Mouse (Mus musculus): ENCODE data around the gene Fxyd1. TPM values are rescaled to one million over a fixed set of nuclear protein-coding genes. Genes with fewer than 3 reads are reported as not detected.

Gene Fxyd1
- total RNA-seq, 2 experiments from 2014 or later, result 944 to 1,010 TPM

DNA sequence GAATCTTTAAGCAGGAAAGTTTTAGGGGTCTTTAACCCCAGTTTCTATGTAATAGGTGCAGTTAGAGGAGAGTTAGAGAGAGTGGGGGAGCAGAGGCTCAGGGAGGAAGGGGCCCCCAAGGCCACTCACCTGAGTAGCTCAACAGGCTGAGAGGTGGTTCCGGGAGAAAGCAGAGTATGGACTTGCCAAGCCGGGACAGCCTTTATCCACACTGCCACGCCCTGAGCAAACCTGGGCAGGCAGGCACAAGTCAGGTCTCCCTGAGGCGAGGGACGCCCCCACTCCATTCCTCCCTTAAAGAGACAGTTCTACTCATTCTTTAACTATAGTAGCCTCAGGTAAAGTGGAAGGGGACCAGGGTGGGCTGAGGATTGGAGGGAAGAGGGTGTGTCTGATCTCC lies 19.5 kb upstream of the Fxyd1 start, which contains the start of gene Fxyd3:
Fxyd3 (minus strand) TSS at position 213 of the 400 bp plus-strand sequence.
- DNase-seq, result no peak
- no peak within 1 kb of the TSS for H3K4me3 ChIP-seq
- peak within 1 kb of the TSS; percentile 57 for H3K27ac ChIP-seq
- intact Hi-C loops (cut with DNase I), result no loop called here
- no peak for TF ChIP-seq CTCF (IDR thresholded peaks at IDR 0.05)

DNA sequence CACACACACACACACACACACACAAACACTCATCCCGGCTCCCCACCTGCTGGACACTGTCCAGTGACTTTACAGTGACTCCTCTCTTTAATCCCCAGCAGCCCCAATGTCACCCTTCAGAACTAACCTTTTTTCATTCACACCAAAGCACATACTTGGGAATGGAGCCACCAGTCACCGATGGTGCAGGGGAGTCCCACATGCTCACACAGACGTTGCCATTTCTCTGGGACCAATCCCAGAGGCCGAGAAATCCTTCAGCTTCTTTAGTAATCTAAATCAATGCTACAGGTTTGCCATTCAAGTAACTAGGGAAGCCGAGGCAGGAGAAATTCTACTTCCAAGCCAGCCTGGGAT lies 17.7 kb upstream of the Fxyd1 start:
- intact Hi-C loops (cut with DNase I), result no loop called here
- Histone ChIP-seq H3K27ac (no peak overlapping the region), H3K4me3 (no peak overlapping the region)
- no peak for DNase-seq
- TF ChIP-seq CTCF (IDR thresholded peaks at IDR 0.05), result no peak

GRCm38 (mm10) chr7:31074061-31074712 lies 17.2 kb upstream of the Fxyd1 start:
- intact Hi-C loops (cut with DNase I), result no loop called here
- Histone ChIP-seq H3K27ac (peak overlapping the region; percentile 51), H3K4me3 (no peak overlapping the region)
- peak; percentile 49 for DNase-seq
- TF ChIP-seq CTCF (IDR thresholded peaks at IDR 0.05), result no peak

DNA sequence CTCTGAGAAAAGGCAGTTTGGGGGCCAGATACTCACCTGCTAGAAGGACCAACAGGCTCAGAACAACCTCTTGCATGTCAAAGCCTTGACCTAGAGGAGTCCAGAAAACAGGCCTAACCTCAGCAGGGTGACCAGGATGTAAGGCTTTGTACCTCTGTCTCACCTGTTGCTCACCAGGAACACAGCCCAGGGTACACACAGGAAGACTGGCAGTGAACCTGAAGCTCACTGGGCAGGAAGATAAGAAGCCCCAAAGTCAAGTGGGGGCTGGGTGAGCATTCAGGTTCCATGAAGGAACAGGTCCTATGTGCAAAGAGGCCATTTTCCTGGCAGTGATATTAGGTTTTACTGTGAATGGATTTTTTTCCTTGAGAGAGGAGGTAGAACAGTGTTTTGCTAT lies 16.5 kb upstream of the Fxyd1 start:
- Histone ChIP-seq H3K4me3 (no peak overlapping the region), H3K27ac (peak overlapping the region; percentile 38; the same call in 1 of the 2 replicates)
- DNase-seq, result no peak
- TF ChIP-seq CTCF (IDR thresholded peaks at IDR 0.05), result no peak
- intact Hi-C loops (cut with DNase I), result no loop called here

GRCm38 (mm10) chr7:31072326-31072725 lies 15.3 kb upstream of the Fxyd1 start:
- TF ChIP-seq CTCF (IDR thresholded peaks at IDR 0.05), result no peak
- intact Hi-C loops (cut with DNase I), result no loop called here
- no peak for DNase-seq
- H3K27ac ChIP-seq, result no peak overlapping the region; the same call in 1 of the 2 replicates
- H3K4me3 ChIP-seq, result no peak overlapping the region

GRCm38 (mm10) chr7:31070324-31070723 lies 13.3 kb upstream of the Fxyd1 start:
- TF ChIP-seq CTCF (IDR thresholded peaks at IDR 0.05), result no peak
- intact Hi-C loops (cut with DNase I), result no loop called here
- no peak overlapping the region for H3K27ac ChIP-seq

DNA sequence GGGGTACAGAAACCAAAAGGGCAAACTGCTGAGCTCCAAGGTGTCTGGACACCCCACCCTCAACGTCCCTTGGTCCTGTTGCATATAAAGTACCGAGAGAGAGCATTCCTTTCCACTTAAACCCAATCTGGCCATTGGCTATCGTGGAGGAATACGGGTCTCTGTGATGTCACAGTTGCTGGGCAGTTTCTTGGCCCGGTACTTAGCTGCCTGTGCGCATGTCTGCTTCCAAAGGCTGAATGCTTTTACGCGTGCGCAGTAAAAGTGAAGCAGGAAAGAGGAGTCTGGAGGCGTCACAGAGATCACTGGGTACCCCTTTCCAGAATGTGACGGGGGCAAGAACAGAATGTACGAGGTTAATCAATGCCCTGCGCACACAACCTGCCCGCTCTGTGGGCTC lies 12.5 kb upstream of the Fxyd1 start:
- no peak for DNase-seq
- H3K27ac ChIP-seq, result no peak overlapping the region
- intact Hi-C loops (cut with DNase I), result no loop called here
- TF ChIP-seq CTCF (IDR thresholded peaks at IDR 0.05), result no peak
- H3K4me3 ChIP-seq, result no peak overlapping the region

More at GRCm38 (mm10) chr7:31070324-31070723, 13.3 kb upstream of the Fxyd1 start:
- H3K4me3 ChIP-seq, result no peak overlapping the region
- no peak for DNase-seq

DNA sequence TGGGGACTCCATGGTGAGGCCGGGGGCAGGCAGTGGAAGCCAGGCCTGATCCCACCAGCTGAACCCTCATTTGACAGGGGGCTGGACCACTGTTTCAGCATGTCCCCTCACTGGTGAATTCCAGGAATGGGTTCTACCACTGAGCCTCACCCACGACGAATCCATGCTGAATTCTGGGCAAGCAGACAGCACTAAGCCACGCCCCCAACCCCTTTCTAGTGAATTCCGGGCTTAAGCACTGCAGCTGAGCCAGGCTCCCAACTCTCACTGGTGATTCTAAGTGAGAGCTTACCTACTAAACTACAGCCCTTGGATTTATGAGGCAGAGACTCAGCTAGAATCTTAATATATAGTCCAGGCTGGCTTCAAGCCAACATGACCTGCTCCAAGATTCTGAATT lies 10.8 kb upstream of the Fxyd1 start:
- intact Hi-C loops (cut with DNase I), result no loop called here
- no peak overlapping the region for H3K4me3 ChIP-seq
- H3K27ac ChIP-seq, result peak overlapping the region; percentile 9
- DNase-seq, result peak; percentile 53
- TF ChIP-seq CTCF (IDR thresholded peaks at IDR 0.05), result no peak

DNA sequence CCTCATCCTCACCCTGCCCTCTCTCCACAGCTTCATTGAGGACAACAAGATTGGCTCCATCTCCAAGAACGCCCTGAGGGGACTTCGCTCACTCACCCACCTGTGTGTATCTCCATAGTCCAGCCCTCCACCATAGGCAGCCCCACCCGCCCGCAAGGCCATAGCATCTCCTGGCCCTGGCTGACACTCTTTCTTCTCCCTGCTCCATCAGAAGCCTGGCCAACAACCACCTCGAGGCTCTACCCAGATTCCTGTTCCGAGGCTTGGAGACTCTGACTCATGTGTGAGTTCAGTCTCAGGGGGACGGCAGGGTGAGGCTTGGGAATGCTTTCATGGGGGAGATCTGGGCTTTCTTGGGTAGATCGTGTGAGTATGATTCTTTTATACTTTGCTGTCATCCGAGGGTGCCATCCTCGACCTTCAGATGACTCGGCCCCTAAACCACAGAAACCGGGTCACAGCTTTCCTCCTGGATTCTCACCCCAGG lies 6.1 kb upstream of the Fxyd1 start:
- intact Hi-C loops (cut with DNase I), result no loop called here
- TF ChIP-seq CTCF (IDR thresholded peaks at IDR 0.05), result no peak
- no peak for DNase-seq
- Histone ChIP-seq H3K4me3 (no peak overlapping the region), H3K27ac (peak overlapping the region; percentile 24; the same call in 1 of the 2 replicates)

DNA sequence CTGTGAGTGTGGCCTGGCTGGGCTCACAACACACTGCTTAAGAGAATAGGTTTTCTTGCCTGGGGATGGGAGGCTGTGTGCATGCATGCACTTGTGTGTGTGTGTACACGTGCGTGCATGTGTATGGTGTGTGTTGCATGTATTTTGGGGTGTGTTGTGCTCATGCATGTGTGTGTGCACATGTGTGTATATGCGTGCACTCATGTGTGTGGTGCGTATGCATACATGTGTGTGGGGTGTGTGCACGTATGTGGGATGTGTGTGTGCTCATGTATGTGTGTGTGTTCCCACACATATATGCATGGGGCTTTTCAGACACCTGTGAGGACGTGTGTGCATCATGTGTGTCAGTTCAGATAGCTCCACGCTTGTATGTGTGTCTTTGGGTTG lies 3.6 kb upstream of the Fxyd1 start:
- Histone ChIP-seq H3K27ac (peak overlapping the region; percentile 80), H3K4me3 (peak overlapping the region; percentile 54)
- TF ChIP-seq CTCF (IDR thresholded peaks at IDR 0.05), result no peak
- DNase-seq, result no peak
- intact Hi-C loops (cut with DNase I), result no loop called here

- H3K27ac ChIP-seq, result peak overlapping the region; percentile 80
- intact Hi-C loops (cut with DNase I), result loop anchor here (1.0 to 10.0 kb wide), 4 partner anchors 19 to 112 kb away; partner anchors contain the start of gene Gramd1a
These were observed 3.1 kb upstream of the Fxyd1 start for GRCm38 (mm10) chr7:31059919-31060620.

GRCm38 (mm10) chr7:31059108-31059507 lies 2.1 kb upstream of the Fxyd1 start, which contains the start of gene Lgi4:
TSS of gene Lgi4 (plus strand) at chr7:31059342.
- TF ChIP-seq CTCF (IDR thresholded peaks at IDR 0.05), result no peak; the same call in none of the 2 replicates
- H3K27ac ChIP-seq, result peak within 1 kb of the TSS; percentile 99
- peak within 1 kb of the TSS; percentile 54 for H3K4me3 ChIP-seq
- intact Hi-C loops (cut with DNase I), result loop anchor here (1.0 to 10.0 kb wide), 4 partner anchors 20 to 113 kb away; partner anchors contain the start of gene Gramd1a
- DNase-seq, result peak; percentile 93

More at GRCm38 (mm10) chr7:31059919-31060620, 3.1 kb upstream of the Fxyd1 start:
- H3K4me3 ChIP-seq, result peak overlapping the region; percentile 54
- DNase-seq, result peak; percentile 31
- TF ChIP-seq CTCF (IDR thresholded peaks at IDR 0.05), result no peak

- Histone ChIP-seq H3K4me3 (no peak overlapping the region), H3K27ac (peak overlapping the region; percentile 99)
- TF ChIP-seq CTCF (IDR thresholded peaks at IDR 0.05), result no peak
- intact Hi-C loops (cut with DNase I), result loop anchor here (2.0 to 10.0 kb wide), 3 partner anchors 21 to 114 kb away; partner anchors contain the start of gene Gramd1a
- DNase-seq, result no peak
These were observed 1.2 kb upstream of the Fxyd1 start for GRCm38 (mm10) chr7:31058211-31058610.

Data from gastrocnemius, adult 2 months (tissue).